Mouse (Mus musculus) liver, embryonic 14.5 days (tissue): Measurements from ENCODE around the gene Ube2e2.

Source experiments
- CTCF ChIP-seq: IDR thresholded peaks from 2 replicates; pipeline ENCODE4 v1.5.1; 2016; ENCODE audit warnings: antibody characterized with exemption, low read depth, control low read depth
- EP300 ChIP-seq: IDR thresholded peaks from 2 replicates; pipeline ENCODE4 v1.6.1; 2016; ENCODE audit warnings: antibody characterized with exemption, low read depth

- TF ChIP-seq CTCF = no peak
- TF ChIP-seq EP300 = no peak
Measured at GRCm38 (mm10) chr14:18569615-18570014, 324.5 kb downstream of the Ube2e2 start.
